Mouse (Mus musculus) intestine, postnatal 0 days (tissue): ENCODE data around the gene Nemp1. TPM values are rescaled to one million over a fixed set of nuclear protein-coding genes. Genes with fewer than 3 reads are reported as not detected.
A peak's percentile ranks its signal among the peaks of the same experiment; 100 is the strongest.

Source experiments
- ATAC-seq: fragments of 200-750 bp; cut with Nextera tagmentation; 2 replicates; pipeline ENCODE4 v1.8.0; 2017; ENCODE audit warnings: mild to moderate bottlenecking, moderate TSS enrichment, moderate library complexity
- H3K27ac ChIP-seq: fragments of 300-500 bp; sonication (generic); 2 replicates; pipeline ENCODE4 v1.5.1; 2014; ENCODE audit warnings: mild to moderate bottlenecking, low read depth, low read length, moderate library complexity
- H3K27me3 ChIP-seq: fragments of 300-500 bp; sonication (generic); replicated peaks from 2 replicates; pipeline ENCODE4 v1.6.1; 2014; ENCODE audit warnings: low read length, mixed read lengths; ENCODE audit not compliant: control insufficient read depth, insufficient read depth
- H3K36me3 ChIP-seq: fragments of 300-500 bp; sonication (generic); 2 replicates; pipeline ENCODE4 v1.6.1; 2014; ENCODE audit warnings: mild to moderate bottlenecking, moderate library complexity; ENCODE audit not compliant: control insufficient read depth, insufficient read depth
- H3K4me1 ChIP-seq: fragments of 300-500 bp; sonication (generic); replicated peaks from 2 replicates; pipeline ENCODE4 v1.6.1; 2014; ENCODE audit warnings: antibody characterized with exemption, low read length, mixed read lengths; ENCODE audit not compliant: control insufficient read depth, insufficient read depth
- H3K4me2 ChIP-seq: fragments of 300-500 bp; sonication (generic); replicated peaks from 2 replicates; pipeline ENCODE4 v1.6.1; 2014; ENCODE audit warnings: low read depth, mild to moderate bottlenecking, moderate library complexity
- H3K4me3 ChIP-seq: fragments of 300-500 bp; sonication (generic); 2 replicates; pipeline ENCODE4 v1.5.1; 2014; ENCODE audit warnings: low read depth, low read length
- H3K9ac ChIP-seq: fragments of 300-500 bp; sonication (generic); 2 replicates; pipeline ENCODE4 v1.6.1; 2014; ENCODE audit warnings: mild to moderate bottlenecking, low read depth, low read length
- H3K9me3 ChIP-seq: fragments of 300-500 bp; sonication (generic); 2 replicates; pipeline ENCODE4 v1.6.1; 2016; ENCODE audit warnings: mixed run types; ENCODE audit not compliant: control insufficient read depth
- CTCF ChIP-seq: sonication (generic); IDR thresholded peaks from 2 replicates; pipeline ENCODE4 v1.5.1; 2016; ENCODE audit warnings: low read depth, mild to moderate bottlenecking, control low read depth, antibody characterized with exemption, moderate library complexity
- WGBS: fragments of 180-500 bp; shearing (Covaris S2); extraction: QIAGEN DNeasy Blood & Tissue Kit; methylation state at CpG from one replicate; pipeline ENCODE4 v1.1.7; 2014; 5-methylcytosine and 5-hydroxymethylcytosine counted together
- polyA plus RNA-seq: library from polyadenylated mRNA; unstranded; fragments of >200 nt; fragmentation: Nextera tagmentation; extraction: Ambion mirVana; gene quantifications from 2 replicates; pipeline ENCODE4 v1.2.1, GENCODE M21; 2015

Gene Nemp1
- polyA plus RNA-seq, 1 experiment from 2014 or later, result 2.9 TPM

DNA sequence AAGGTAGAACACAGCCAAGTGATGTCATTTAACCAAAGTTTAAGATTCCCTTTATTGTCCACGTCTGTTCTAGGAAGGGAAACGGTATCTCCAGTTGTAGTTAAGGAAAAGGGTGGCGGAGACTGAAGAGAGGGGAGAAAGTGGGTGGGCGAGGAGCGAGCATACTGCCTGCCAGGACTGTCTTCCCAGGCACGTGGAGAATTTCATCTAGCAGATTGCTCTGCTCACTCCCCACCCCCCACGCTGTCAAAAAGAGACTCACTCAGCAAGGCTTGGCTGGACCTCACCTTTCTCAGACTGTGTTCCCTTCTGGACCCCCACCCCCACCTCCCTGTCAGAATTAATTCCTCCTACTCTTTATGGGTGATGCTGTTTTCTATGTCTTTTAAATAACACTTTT is 2.5 kb downstream of the Nemp1 start:
- TF ChIP-seq CTCF, result no peak
- Histone ChIP-seq H3K27me3 (no peaks in the 10 kb centered on the region; the same call in 1 of the 2 replicates), H3K9ac (no peak overlapping the region; the same call in 1 of the 2 replicates), H3K9me3 (no peaks in the 10 kb centered on the region), H3K4me1 (no peaks in the 10 kb centered on the region; the same call in 1 of the 2 replicates), H3K4me3 (peak overlapping the region; percentile 56; the same call in 1 of the 2 replicates), H3K36me3 (no peaks in the 10 kb centered on the region; the same call in 1 of the 2 replicates), H3K27ac (peak overlapping the region; percentile 81; the same call in 1 of the 2 replicates), H3K4me2 (peak overlapping the region; percentile 93)
- WGBS, result 38% methylated on average over 7 of the region's 7 CpGs
- no peak for ATAC-seq

DNA sequence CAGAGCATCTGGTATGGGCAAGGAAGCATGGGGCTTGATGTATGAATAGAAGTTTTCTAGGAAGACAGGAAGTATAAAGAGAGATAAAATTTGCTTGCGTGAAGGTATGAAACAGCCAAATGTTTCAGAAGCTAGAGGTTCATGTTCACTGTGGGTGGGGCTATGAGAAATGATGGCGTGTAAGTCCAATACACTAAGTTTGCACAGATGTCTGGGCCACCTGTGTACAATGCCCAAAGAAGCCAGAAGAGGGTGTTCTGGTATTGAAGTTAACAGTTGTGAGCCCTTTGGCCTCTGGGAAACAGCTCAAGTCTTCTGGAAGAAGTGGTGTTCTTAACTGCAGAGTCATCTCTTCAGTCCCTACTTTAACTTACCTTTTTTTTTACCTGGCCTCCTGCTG is 3.5 kb downstream of the Nemp1 start:
- H3K9me3 ChIP-seq, result no peaks in the 10 kb centered on the region
- no peaks in the 10 kb centered on the region for H3K36me3 ChIP-seq
- ATAC-seq, result no peak
- no peaks in the 10 kb centered on the region for H3K27me3 ChIP-seq
- H3K9ac ChIP-seq, result no peak overlapping the region
- TF ChIP-seq CTCF, result 0 out of 2 replicates have a peak, but pooled peaks have one; percentile 7
- WGBS, result 76% methylated on average over 2 of the region's 2 CpGs
- no peak overlapping the region for H3K27ac ChIP-seq
- no peaks in the 10 kb centered on the region; the same call in 1 of the 2 replicates for H3K4me1 ChIP-seq
- H3K4me3 ChIP-seq, result no peak overlapping the region
- H3K4me2 ChIP-seq, result no peak overlapping the region

DNA sequence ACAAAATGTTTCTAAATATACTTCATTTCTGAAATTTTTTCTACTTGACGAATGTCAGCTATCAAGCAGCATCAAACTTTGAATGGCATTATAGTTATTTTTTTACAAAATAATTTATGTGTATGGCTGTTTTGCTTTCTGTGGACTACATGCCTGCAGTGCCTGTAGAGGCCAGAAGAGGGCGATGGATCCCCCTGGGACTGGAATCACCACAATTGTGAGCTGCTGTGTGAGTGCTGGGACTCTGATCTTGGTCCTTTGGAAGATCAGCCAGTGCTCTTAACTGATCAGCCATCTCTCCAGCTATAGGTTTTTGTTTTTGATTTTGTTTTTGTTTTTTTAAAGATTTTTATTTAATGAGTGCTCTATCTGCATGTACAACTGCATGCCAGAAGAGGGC is 4.6 kb downstream of the Nemp1 start:
- H3K4me2 ChIP-seq, result no peak overlapping the region
- H3K9ac ChIP-seq, result no peak overlapping the region
- H3K4me3 ChIP-seq, result no peak overlapping the region
- 33% methylated on average over 2 of the region's 2 CpGs for WGBS
- ATAC-seq, result no peak
- no peaks in the 10 kb centered on the region; the same call in 1 of the 2 replicates for H3K4me1 ChIP-seq
- no peak overlapping the region for H3K27ac ChIP-seq
- H3K27me3 ChIP-seq, result no peaks in the 10 kb centered on the region
- peak; percentile 70 for TF ChIP-seq CTCF
- H3K36me3 ChIP-seq, result no peaks in the 10 kb centered on the region
- no peaks in the 10 kb centered on the region for H3K9me3 ChIP-seq

DNA sequence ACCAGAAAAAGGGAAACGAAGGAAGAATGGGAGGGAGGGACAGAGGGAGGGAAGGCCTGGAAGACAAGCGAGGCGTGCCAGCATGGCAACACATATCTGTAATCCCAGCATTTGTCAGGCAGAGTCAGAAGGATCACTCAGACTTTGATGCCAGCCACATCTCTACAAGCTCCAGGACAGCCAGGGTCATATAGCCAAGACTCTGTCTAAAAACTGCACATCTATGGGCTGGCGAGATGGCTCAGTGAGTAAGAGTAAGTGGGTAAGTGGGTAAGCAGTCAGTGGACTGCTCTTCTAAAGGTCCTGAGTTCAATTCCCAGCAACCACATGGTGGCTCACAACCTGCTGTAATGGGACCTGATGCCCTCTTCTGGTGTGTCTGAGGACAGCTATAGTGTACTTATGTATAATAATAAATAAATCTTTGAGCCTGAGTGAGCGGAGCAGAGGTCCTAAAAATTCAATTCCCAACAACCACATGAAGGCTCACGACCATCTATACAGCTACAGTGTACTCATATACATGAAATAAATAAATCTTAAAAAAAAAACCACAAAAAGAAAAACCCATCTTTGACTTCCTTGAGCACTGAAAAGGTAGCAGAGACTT is 7.5 kb downstream of the Nemp1 start:
- Histone ChIP-seq H3K9ac (no peak overlapping the region), H3K4me1 (no peaks in the 10 kb centered on the region), H3K4me2 (no peak overlapping the region), H3K27me3 (no peaks in the 10 kb centered on the region), H3K4me3 (no peak overlapping the region), H3K27ac (no peak overlapping the region), H3K9me3 (no peaks in the 10 kb centered on the region), H3K36me3 (no peaks in the 10 kb centered on the region)
- WGBS, result 92% methylated on average over 6 of the region's 6 CpGs
- ATAC-seq, result no peak
- no peak for TF ChIP-seq CTCF

DNA sequence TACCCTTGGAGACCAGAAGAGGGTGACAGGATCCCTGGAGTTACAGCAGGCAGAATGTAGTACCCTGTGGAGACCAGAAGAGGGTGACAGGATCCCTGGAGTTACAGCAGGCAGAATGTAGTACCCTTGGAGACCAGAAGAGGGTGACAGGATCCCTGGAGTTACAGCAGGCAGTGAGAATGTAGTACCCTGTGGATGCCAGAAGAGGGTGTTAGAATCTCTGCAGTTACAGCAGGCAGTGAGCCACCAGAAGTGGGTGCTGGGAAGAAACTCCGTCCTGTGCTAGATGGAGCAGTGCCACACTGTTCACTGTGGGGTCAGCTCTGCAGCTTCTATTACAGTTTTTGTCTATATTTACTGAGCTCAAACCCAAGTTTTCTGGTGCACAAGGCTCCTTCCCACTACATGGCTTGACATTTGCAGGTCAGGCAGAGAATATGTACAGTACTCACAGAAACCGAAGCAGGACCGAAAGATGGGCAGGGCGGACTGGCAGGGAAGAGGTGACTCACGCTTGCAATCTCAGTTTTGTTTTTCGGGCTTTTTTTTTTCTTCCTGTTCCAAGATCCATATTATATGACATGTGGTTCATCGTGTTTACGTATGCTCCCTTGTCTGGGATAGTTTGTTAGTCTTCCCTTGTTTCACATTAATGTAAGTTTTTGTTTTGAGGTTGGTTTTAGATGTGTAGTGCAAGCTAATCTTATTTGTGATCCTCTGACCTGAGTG is 8.3 kb downstream of the Nemp1 start:
- Histone ChIP-seq H3K4me2 (no peak overlapping the region; the same call in 1 of the 2 replicates), H3K36me3 (no peaks in the 10 kb centered on the region), H3K9ac (no peak overlapping the region), H3K27me3 (no peaks in the 10 kb centered on the region), H3K4me1 (no peaks in the 10 kb centered on the region), H3K4me3 (no peak overlapping the region), H3K9me3 (no peaks in the 10 kb centered on the region), H3K27ac (no peak overlapping the region)
- ATAC-seq, result peak; percentile 19; the same call in 1 of the 2 replicates
- WGBS, result 77% methylated on average over 8 of the region's 8 CpGs
- peak; percentile 100 for TF ChIP-seq CTCF

DNA sequence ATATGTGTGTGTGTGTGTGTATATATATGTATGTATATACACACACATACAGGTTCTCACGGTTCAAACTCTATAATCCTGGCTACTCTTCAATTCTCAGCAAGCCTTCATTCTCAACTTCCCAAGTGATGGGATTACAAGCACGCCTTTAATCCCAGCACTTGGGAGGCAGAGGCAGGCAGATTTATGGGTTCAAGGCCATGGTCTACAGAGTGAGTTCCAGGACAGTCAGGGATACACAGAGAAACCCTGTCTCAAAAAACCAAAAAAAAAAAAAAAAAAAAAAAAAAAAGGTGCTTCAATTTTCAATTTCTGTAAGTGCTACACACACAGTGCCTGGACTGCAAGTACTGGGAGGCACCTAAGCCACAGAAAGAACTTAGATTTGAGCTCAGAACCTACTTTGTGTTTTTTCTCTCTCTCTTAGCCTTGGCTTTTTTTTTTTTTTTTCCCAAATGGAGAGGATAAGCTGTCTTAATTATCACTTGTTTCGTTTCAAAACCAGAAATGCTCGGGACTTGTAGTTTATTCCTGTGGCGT is 9.2 kb downstream of the Nemp1 start:
- Histone ChIP-seq H3K36me3 (no peaks in the 10 kb centered on the region), H3K27ac (0 out of 2 replicates have a peak overlapping the region, but pooled peaks have one; percentile 68), H3K4me1 (no peaks in the 10 kb centered on the region), H3K9ac (no peak overlapping the region), H3K9me3 (no peaks in the 10 kb centered on the region), H3K27me3 (no peaks in the 10 kb centered on the region), H3K4me3 (peak overlapping the region; percentile 71), H3K4me2 (peak overlapping the region; percentile 96)
- 42% methylated on average over 5 of the region's 5 CpGs for WGBS
- no peak for ATAC-seq
- TF ChIP-seq CTCF, result no peak
